Mouse (Mus musculus): Measurements from ENCODE around the gene 5830411N06Rik. TPM values are rescaled to one million over a fixed set of nuclear protein-coding genes. Genes with fewer than 3 reads are reported as not detected.

The 5830411N06Rik gene
- polyA plus RNA-seq, 2 experiments = not detected

- H3K4me3 ChIP-seq (ENCODE audit: insufficient read depth in 1 of 2, low read depth in 2 of 2, low read length in 2 of 2) = no peak overlapping the region
- TF ChIP-seq CTCF (IDR thresholded peaks at IDR 0.05; ENCODE audit: low read depth) = no peak
- no peak for TF ChIP-seq EP300 (IDR thresholded peaks at IDR 0.05; ENCODE audit: low read depth)
- 70% methylated on average over 9 of the region's 9 CpGs for WGBS (ENCODE audit: insufficient replicate concordance)
- H3K9me3 ChIP-seq (ENCODE audit: control insufficient read depth, low read length) = no peaks in the 10 kb centered on the region
- no peaks in the 10 kb centered on the region for H3K27me3 ChIP-seq (ENCODE audit: control insufficient read depth, insufficient read depth, low read length)
- no peaks in the 10 kb centered on the region for H3K36me3 ChIP-seq (replicated peaks; ENCODE audit: control insufficient read depth, insufficient read depth, low read depth)
- no peaks in the 10 kb centered on the region for H3K4me1 ChIP-seq (replicated peaks; ENCODE audit: control insufficient read depth in 2 of 2, insufficient read depth in 2 of 2, low read length in 1 of 2)
- no peak overlapping the region for H3K9ac ChIP-seq (replicated peaks)
- no peak overlapping the region for H3K27ac ChIP-seq
- no peak for DNase-seq (ENCODE audit: low read depth in 3 of 3, low spot score in 3 of 3)
- no peak overlapping the region for H3K4me2 ChIP-seq (ENCODE audit: low read depth)
- ATAC-seq (ENCODE audit: insufficient read depth) = no peak
Measured at GRCm38 (mm10) chr7:140295746-140296145, 48.7 kb downstream of the 5830411N06Rik start.

- TF ChIP-seq CTCF (IDR thresholded peaks at IDR 0.05; ENCODE audit: low read depth) (no peak), EP300 (IDR thresholded peaks at IDR 0.05; ENCODE audit: low read depth) (no peak)
- DNase-seq (ENCODE audit: low read depth in 3 of 3, low spot score in 3 of 3) (no peak), ATAC-seq (ENCODE audit: insufficient read depth) (no peak)
- 53% methylated on average over 6 of the region's 6 CpGs for WGBS (ENCODE audit: insufficient replicate concordance)
- no peaks in the 10 kb centered on the region for H3K27me3 ChIP-seq (ENCODE audit: control insufficient read depth, insufficient read depth, low read length)
- no peaks in the 10 kb centered on the region for H3K36me3 ChIP-seq (replicated peaks; ENCODE audit: control insufficient read depth, insufficient read depth, low read depth)
- no peaks in the 10 kb centered on the region for H3K4me1 ChIP-seq (replicated peaks; ENCODE audit: control insufficient read depth in 2 of 2, insufficient read depth in 2 of 2, low read length in 1 of 2)
- no peak overlapping the region for H3K9ac ChIP-seq (replicated peaks)
- no peaks in the 10 kb centered on the region for H3K9me3 ChIP-seq (ENCODE audit: control insufficient read depth, low read length)
- no peak overlapping the region for H3K27ac ChIP-seq
- H3K4me3 ChIP-seq (ENCODE audit: insufficient read depth in 1 of 2, low read depth in 2 of 2, low read length in 2 of 2) = no peak overlapping the region
- H3K4me2 ChIP-seq (ENCODE audit: low read depth) = no peak overlapping the region
Measured at GRCm38 (mm10) chr7:140296876-140297275, 49.8 kb downstream of the 5830411N06Rik start.

- 62% methylated on average over 3 of the region's 3 CpGs for WGBS (ENCODE audit: insufficient replicate concordance)
- no peak overlapping the region for H3K4me3 ChIP-seq (ENCODE audit: insufficient read depth in 1 of 2, low read depth in 2 of 2, low read length in 2 of 2)
Measured at GRCm38 (mm10) chr7:140299416-140299815, 52.3 kb downstream of the 5830411N06Rik start.

GRCm38 (mm10) chr7:140319861-140320385 lies 72.8 kb downstream of the 5830411N06Rik start:
- Histone ChIP-seq H3K27me3 (ENCODE audit: control insufficient read depth, insufficient read depth, low read length) (no peaks in the 10 kb centered on the region), H3K4me1 (replicated peaks; ENCODE audit: control insufficient read depth in 2 of 2, insufficient read depth in 2 of 2, low read length in 1 of 2) (no peaks in the 10 kb centered on the region), H3K4me2 (ENCODE audit: low read depth) (no peak overlapping the region), H3K9ac (replicated peaks) (no peak overlapping the region), H3K4me3 (ENCODE audit: insufficient read depth in 1 of 2, low read depth in 2 of 2, low read length in 2 of 2) (no peak overlapping the region), H3K27ac (no peak overlapping the region), H3K9me3 (ENCODE audit: control insufficient read depth, low read length) (no peaks in the 10 kb centered on the region), H3K36me3 (replicated peaks; ENCODE audit: control insufficient read depth, insufficient read depth, low read depth) (no peaks in the 10 kb centered on the region)
- DNase-seq (ENCODE audit: low read depth in 3 of 3, low spot score in 3 of 3) = no peak
- no peak for ATAC-seq (ENCODE audit: insufficient read depth)
- TF ChIP-seq CTCF (IDR thresholded peaks at IDR 0.05; ENCODE audit: low read depth) = no peak
- no peak for TF ChIP-seq EP300 (IDR thresholded peaks at IDR 0.05; ENCODE audit: low read depth)
- WGBS (ENCODE audit: insufficient replicate concordance) = 54% methylated on average over 3 of the region's 3 CpGs

More at GRCm38 (mm10) chr7:140299416-140299815, 52.3 kb downstream of the 5830411N06Rik start:
- no peak overlapping the region for H3K4me2 ChIP-seq (ENCODE audit: low read depth)
- ATAC-seq (ENCODE audit: insufficient read depth) = no peak
- DNase-seq (ENCODE audit: low read depth in 3 of 3, low spot score in 3 of 3) = no peak
- no peaks in the 10 kb centered on the region for H3K27me3 ChIP-seq (ENCODE audit: control insufficient read depth, insufficient read depth, low read length)
- H3K4me1 ChIP-seq (replicated peaks; ENCODE audit: control insufficient read depth in 2 of 2, insufficient read depth in 2 of 2, low read length in 1 of 2) = no peaks in the 10 kb centered on the region
- no peak for TF ChIP-seq EP300 (IDR thresholded peaks at IDR 0.05; ENCODE audit: low read depth)
- no peak for TF ChIP-seq CTCF (IDR thresholded peaks at IDR 0.05; ENCODE audit: low read depth)
- no peaks in the 10 kb centered on the region for H3K9me3 ChIP-seq (ENCODE audit: control insufficient read depth, low read length)
- H3K27ac ChIP-seq = no peak overlapping the region
- H3K9ac ChIP-seq (replicated peaks) = no peak overlapping the region
- H3K36me3 ChIP-seq (replicated peaks; ENCODE audit: control insufficient read depth, insufficient read depth, low read depth) = no peaks in the 10 kb centered on the region

GRCm38 (mm10) chr7:140320558-140320957 lies 73.5 kb downstream of the 5830411N06Rik start, which contains the start of gene Olfr525:
TSS of gene Olfr525 (plus strand) at chr7:140320858.
- no peak for ATAC-seq (ENCODE audit: insufficient read depth)
- H3K4me3 ChIP-seq (ENCODE audit: insufficient read depth in 1 of 2, low read depth in 2 of 2, low read length in 2 of 2) = no peak within 1 kb of the TSS
- DNase-seq (ENCODE audit: low read depth in 3 of 3, low spot score in 3 of 3) = no peak
- 19% methylated on average over 1 of the region's 1 CpGs for WGBS (ENCODE audit: insufficient replicate concordance)
- no peaks in the 10 kb centered on the region for H3K4me1 ChIP-seq (replicated peaks; ENCODE audit: control insufficient read depth in 2 of 2, insufficient read depth in 2 of 2, low read length in 1 of 2)
- no peaks in the 10 kb centered on the region for H3K36me3 ChIP-seq (replicated peaks; ENCODE audit: control insufficient read depth, insufficient read depth, low read depth)
- no peak within 1 kb of the TSS for H3K4me2 ChIP-seq (ENCODE audit: low read depth)
- H3K27ac ChIP-seq = no peak within 1 kb of the TSS
- TF ChIP-seq EP300 (IDR thresholded peaks at IDR 0.05; ENCODE audit: low read depth) (no peak), CTCF (IDR thresholded peaks at IDR 0.05; ENCODE audit: low read depth) (no peak)
- H3K9me3 ChIP-seq (ENCODE audit: control insufficient read depth, low read length) = no peaks in the 10 kb centered on the region
- H3K27me3 ChIP-seq (ENCODE audit: control insufficient read depth, insufficient read depth, low read length) = no peaks in the 10 kb centered on the region
- H3K9ac ChIP-seq (replicated peaks) = no peak within 1 kb of the TSS
